Mouse (Mus musculus): Measurements from ENCODE around the gene Itpr1. TPM values are rescaled to one million over a fixed set of nuclear protein-coding genes. Genes with fewer than 3 reads are reported as not detected.

Itpr1 gene
- polyA plus RNA-seq, 1 experiment: 37.7 TPM

DNA sequence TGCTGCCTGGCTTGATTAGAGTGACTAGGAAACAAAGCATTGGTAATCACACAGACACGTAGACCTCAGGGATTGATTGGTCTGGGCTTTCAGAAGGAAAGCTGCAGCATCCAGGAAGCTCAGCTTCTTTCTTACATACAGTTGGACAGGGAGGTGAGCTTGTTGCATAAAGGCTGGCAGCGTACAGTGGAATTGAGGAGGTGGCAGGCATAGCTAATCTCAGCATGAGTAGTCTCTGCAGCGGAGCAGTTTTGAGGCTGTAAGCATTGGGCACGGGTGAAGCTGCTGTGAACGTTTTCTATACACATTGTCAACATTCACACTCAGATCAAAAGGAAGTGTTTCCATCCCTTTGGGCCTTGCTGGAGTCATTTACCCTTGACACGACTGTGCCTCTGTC, 124.4 kb downstream of the Itpr1 start:
- TF ChIP-seq CTCF (IDR thresholded peaks at IDR 0.05; ENCODE audit: insufficient read depth, low read length) (no peak), POLR2A (IDR thresholded peaks at IDR 0.05; ENCODE audit: borderline replicate concordance, extremely low read depth, low read depth, low read length) (no peak)
- Histone ChIP-seq H3K4me3 (replicated peaks; ENCODE audit: extremely low read depth, low read depth, low read length) (no peak overlapping the region), H3K4me1 (ENCODE audit: control insufficient read depth, insufficient read depth, low read length) (no peaks in the 10 kb centered on the region; the same call in 1 of the 2 replicates)
- no peak for DNase-seq
- 67% methylated on average over 6 of the region's 6 CpGs for WGBS

DNA sequence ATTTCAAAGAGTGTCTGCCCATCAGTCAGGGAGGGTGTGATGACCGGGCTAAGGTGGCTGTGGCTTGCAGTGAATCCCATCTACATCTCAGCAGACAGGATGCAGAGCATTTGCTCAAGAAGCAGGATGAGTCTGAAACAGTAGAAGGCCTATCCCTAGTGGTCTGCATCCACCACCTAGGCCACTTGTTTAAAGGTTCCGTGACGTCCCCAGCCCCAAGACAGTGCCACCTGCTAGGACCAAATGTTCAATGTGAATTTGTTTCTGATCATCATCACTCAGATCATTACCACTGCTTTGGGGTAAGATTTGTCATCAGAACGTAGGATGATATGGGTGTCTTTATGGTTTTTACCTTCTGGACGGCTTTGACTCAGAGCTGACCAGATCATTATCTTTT, 125.5 kb downstream of the Itpr1 start:
- TF ChIP-seq POLR2A (IDR thresholded peaks at IDR 0.05; ENCODE audit: borderline replicate concordance, extremely low read depth, low read depth, low read length) (no peak), CTCF (IDR thresholded peaks at IDR 0.05; ENCODE audit: insufficient read depth, low read length) (no peak)
- no peak overlapping the region for H3K4me3 ChIP-seq (replicated peaks; ENCODE audit: extremely low read depth, low read depth, low read length)
- no peaks in the 10 kb centered on the region; the same call in 1 of the 2 replicates for H3K4me1 ChIP-seq (ENCODE audit: control insufficient read depth, insufficient read depth, low read length)
- 95% methylated on average over 5 of the region's 5 CpGs for WGBS
- no peak for DNase-seq

DNA sequence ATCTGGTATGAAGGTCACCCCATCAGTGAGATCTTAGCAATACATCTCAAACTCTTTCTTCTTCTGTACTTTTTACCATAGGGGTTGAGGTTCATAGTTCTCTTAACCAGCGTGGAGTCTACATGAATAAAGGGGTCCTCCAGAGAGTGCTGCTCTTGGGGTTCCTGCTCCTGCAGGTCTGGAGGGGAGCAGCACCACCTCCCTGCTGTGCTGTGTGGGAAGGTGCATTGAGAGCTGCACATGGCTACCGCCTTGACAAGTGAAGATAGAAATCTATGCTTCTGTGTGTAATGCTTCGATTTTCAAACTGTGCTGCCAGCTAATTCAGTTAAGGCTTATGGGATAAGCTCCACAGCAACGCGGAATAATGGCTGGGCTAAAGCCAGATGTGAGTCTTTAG, 130.1 kb downstream of the Itpr1 start:
- WGBS: 74% methylated on average over 5 of the region's 5 CpGs
- Histone ChIP-seq H3K4me1 (ENCODE audit: control insufficient read depth, insufficient read depth, low read length) (no peaks in the 10 kb centered on the region), H3K4me3 (replicated peaks; ENCODE audit: extremely low read depth, low read depth, low read length) (no peak overlapping the region)
- TF ChIP-seq POLR2A (IDR thresholded peaks at IDR 0.05; ENCODE audit: borderline replicate concordance, extremely low read depth, low read depth, low read length) (no peak), CTCF (IDR thresholded peaks at IDR 0.05; ENCODE audit: insufficient read depth, low read length) (no peak)
- no peak for DNase-seq

DNA sequence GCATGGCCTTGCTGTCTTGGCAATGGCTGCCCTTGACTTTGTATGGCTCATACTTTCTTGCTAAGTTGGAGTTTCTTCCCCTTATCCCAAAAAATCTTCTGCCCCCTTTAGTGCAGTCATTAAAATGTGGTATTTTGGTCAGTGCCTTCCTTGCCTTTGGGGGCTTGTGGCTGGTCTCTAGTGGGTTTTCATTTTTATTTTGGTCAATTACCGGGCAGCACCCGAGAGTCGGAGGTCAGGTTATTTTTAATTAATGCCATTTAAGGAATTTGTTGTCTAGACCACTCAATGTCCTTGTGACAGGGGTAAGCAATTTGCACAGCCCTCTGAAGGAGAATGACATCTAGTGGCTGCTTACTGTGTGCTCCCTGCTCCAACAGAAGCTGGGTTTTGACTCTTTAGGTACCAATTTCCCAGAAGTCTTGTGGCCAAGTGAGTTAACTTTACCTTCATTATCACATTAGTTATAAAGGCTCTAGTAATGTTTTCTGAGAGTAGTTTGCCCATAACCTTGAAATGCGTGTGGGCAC, 130.9 kb downstream of the Itpr1 start:
- TF ChIP-seq CTCF (IDR thresholded peaks at IDR 0.05; ENCODE audit: insufficient read depth, low read length) (peak; percentile 8; the same call in 1 of the 2 replicates), POLR2A (IDR thresholded peaks at IDR 0.05; ENCODE audit: borderline replicate concordance, extremely low read depth, low read depth, low read length) (no peak)
- no peak for DNase-seq
- whole genome bisulfite sequencing: 60% methylated on average over 4 of the region's 4 CpGs
- H3K4me1 ChIP-seq (ENCODE audit: control insufficient read depth, insufficient read depth, low read length): no peaks in the 10 kb centered on the region
- no peak overlapping the region for H3K4me3 ChIP-seq (replicated peaks; ENCODE audit: extremely low read depth, low read depth, low read length)

DNA sequence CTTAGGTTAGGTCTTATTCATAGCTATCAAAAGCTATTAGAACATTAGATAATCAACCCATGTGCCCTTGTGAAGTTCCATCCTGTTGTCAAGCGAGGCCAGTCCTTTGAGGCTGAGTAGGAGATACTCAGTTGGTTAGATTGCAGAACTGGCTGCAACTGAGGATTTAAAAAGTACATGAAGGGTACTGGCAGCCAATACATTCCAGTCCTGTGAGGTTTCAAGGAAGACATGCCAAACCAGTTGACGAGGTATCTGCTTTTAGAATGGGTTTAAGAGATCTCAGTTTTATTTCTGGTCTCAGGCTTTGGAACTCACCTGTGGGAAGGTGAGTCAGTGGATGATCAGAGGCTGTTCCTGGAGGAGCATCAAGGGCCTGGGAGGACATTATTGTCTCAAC, 137.9 kb downstream of the Itpr1 start:
- no peak for TF ChIP-seq POLR2A (IDR thresholded peaks at IDR 0.05; ENCODE audit: borderline replicate concordance, extremely low read depth, low read depth, low read length)
- no peak for TF ChIP-seq CTCF (IDR thresholded peaks at IDR 0.05; ENCODE audit: insufficient read depth, low read length)
- DNase-seq: no peak
- Histone ChIP-seq H3K4me1 (ENCODE audit: control insufficient read depth, insufficient read depth, low read length) (no peaks in the 10 kb centered on the region), H3K4me3 (replicated peaks; ENCODE audit: extremely low read depth, low read depth, low read length) (no peak overlapping the region)
- 77% methylated on average over 2 of the region's 2 CpGs for WGBS

DNA sequence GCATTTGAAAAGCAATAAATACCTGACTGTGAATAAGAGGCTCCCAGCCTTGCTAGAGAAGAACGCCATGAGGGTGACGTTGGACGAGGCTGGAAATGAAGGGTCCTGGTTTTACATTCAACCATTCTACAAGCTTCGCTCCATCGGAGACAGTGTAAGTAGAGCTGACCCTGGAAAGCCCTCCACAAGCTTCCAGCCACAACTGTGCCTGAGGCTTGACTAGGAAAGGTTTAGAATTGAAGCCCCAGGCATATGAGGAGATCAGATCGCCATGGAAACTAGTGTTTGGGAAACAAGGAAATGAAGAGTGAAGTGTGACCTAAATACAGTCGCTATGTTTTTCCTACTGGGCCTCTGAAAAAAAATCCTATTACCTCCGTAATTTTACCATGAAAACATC, 139.1 kb downstream of the Itpr1 start:
- no peak overlapping the region for H3K4me3 ChIP-seq (replicated peaks; ENCODE audit: extremely low read depth, low read depth, low read length)
- no peak for DNase-seq
- no peak for TF ChIP-seq CTCF (IDR thresholded peaks at IDR 0.05; ENCODE audit: insufficient read depth, low read length)
- TF ChIP-seq POLR2A (IDR thresholded peaks at IDR 0.05; ENCODE audit: borderline replicate concordance, extremely low read depth, low read depth, low read length): no peak
- H3K4me1 ChIP-seq (ENCODE audit: control insufficient read depth, insufficient read depth, low read length): no peaks in the 10 kb centered on the region
- WGBS: 73% methylated on average over 8 of the region's 8 CpGs

DNA sequence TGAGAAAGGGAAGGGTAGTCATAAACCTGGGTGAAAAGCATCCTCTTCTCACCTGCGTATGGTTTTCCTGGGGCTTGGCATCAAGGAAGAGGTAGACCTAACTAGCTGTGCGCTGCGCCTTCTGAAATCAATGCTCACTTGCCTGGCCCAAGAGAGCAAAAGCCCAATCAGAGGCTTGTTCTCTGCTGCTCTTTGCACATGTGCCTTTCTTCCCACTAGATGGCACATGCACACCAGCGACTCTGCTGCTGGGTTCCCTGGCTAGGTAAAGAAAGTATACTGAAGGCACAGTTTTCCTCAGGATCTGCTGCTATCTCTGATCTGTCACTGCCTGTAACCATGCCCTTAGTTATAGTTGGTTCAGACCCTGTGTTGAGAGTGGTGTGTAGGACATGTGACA, 154.5 kb downstream of the Itpr1 start:
- DNase-seq: no peak
- no peak for TF ChIP-seq POLR2A (IDR thresholded peaks at IDR 0.05; ENCODE audit: borderline replicate concordance, extremely low read depth, low read depth, low read length)
- TF ChIP-seq CTCF (IDR thresholded peaks at IDR 0.05; ENCODE audit: insufficient read depth, low read length): peak; percentile 41; the same call in 1 of the 2 replicates
- Histone ChIP-seq H3K4me3 (replicated peaks; ENCODE audit: extremely low read depth, low read depth, low read length) (no peak overlapping the region), H3K4me1 (ENCODE audit: control insufficient read depth, insufficient read depth, low read length) (no peaks in the 10 kb centered on the region)
- 83% methylated on average over 4 of the region's 4 CpGs for WGBS

DNA sequence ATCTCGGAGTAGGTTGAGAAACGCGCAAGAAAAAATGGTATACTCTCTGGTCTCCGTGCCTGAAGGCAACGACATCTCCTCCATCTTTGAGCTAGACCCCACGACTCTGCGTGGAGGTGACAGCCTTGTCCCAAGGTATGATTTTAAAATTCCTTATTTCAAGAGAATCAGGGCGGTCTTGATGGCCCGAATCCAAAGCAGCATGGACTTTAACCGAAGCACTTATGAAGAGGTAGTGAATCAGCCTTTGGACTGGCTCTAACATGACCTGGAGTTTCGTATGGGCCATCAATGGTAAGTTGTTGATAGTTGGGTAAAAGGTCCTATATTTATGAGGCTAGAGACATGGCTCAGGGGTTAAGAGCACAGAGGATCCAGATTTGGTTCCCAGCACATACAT, 156.1 kb downstream of the Itpr1 start:
- Histone ChIP-seq H3K4me1 (ENCODE audit: control insufficient read depth, insufficient read depth, low read length) (no peaks in the 10 kb centered on the region), H3K4me3 (replicated peaks; ENCODE audit: extremely low read depth, low read depth, low read length) (no peak overlapping the region)
- TF ChIP-seq CTCF (IDR thresholded peaks at IDR 0.05; ENCODE audit: insufficient read depth, low read length): no peak
- no peak for TF ChIP-seq POLR2A (IDR thresholded peaks at IDR 0.05; ENCODE audit: borderline replicate concordance, extremely low read depth, low read depth, low read length)
- no peak for DNase-seq
- 97% methylated on average over 11 of the region's 11 CpGs for WGBS

DNA sequence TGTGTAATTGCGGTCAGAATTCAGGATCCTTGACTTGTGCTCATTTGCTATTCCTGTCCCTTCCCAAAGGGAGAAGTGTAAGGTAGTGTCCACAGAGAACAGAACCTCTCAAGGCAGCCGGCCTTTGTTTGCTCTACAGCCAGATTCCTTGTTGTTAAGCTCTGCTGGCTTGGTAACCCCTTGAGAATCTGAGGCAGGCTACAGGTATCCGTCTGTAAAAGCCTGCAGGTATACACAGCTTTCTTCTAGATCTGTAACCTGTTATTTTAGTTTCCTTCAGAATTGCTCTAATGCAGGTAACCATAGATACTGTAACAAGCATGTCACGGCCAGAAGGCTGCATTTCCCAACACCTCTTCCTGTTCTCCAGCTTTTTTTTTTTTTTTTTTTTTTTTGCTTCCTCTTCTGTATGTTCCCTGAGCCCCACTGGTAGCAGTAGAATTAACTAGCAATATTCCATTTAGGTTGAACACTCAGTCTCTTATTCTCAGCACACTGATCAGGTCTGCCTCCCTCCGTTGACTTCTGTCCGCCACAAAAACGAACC, 158.5 kb downstream of the Itpr1 start:
- no peaks in the 10 kb centered on the region for H3K4me1 ChIP-seq (ENCODE audit: control insufficient read depth, insufficient read depth, low read length)
- WGBS: 76% methylated on average over 7 of the region's 7 CpGs
- TF ChIP-seq CTCF (IDR thresholded peaks at IDR 0.05; ENCODE audit: insufficient read depth, low read length): no peak
- no peak overlapping the region for H3K4me3 ChIP-seq (replicated peaks; ENCODE audit: extremely low read depth, low read depth, low read length)
- no peak for DNase-seq

DNA sequence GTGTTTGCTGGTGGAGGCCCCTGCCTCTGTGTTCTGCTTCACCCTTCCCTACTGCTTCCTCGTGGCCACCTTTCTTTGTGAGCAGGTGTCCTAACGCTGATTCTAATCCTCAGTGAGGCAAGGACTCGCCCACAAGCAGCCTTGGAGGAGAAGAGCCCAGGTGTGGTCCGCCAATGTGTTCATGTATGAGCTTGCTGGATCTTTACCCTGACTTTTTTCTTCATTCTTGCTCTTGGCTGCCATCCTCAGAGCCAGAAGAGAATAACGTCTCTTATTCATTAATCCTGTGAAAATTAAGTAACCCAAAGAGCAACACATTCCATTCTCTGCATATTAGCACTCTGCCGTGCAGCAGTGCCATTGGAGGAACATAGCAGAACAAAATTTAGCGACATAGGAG, 161.1 kb downstream of the Itpr1 start:
- H3K4me1 ChIP-seq (ENCODE audit: control insufficient read depth, insufficient read depth, low read length): no peaks in the 10 kb centered on the region
- TF ChIP-seq CTCF (IDR thresholded peaks at IDR 0.05; ENCODE audit: insufficient read depth, low read length): no peak
- no peak for TF ChIP-seq POLR2A (IDR thresholded peaks at IDR 0.05; ENCODE audit: borderline replicate concordance, extremely low read depth, low read depth, low read length)
- 72% methylated on average over 7 of the region's 7 CpGs for whole genome bisulfite sequencing
- no peak overlapping the region for H3K4me3 ChIP-seq (replicated peaks; ENCODE audit: extremely low read depth, low read depth, low read length)
- no peak for DNase-seq

Data from lung, adult 2 months (tissue).